Mouse (Mus musculus) limb, embryonic 10.5 days (tissue): ENCODE data around the gene Cpsf7. TPM values are rescaled to one million over a fixed set of nuclear protein-coding genes. Genes with fewer than 3 reads are reported as not detected.

ENCODE experiments used
- DNase-seq: peaks from one replicate; pipeline ENCODE4 v3.0.0-alpha.2; 2017; ENCODE audit warnings: low spot score
- H3K27ac ChIP-seq: fragments of 300-500 bp; sonication (generic); 2 replicates; pipeline ENCODE4 v1.5.1; 2016; ENCODE audit warnings: mild to moderate bottlenecking
- H3K27me3 ChIP-seq: fragments of 300-500 bp; sonication (generic); 2 replicates; pipeline ENCODE4 v1.6.1; 2016; ENCODE audit warnings: low read depth, mild to moderate bottlenecking; ENCODE audit not compliant: poor library complexity, severe bottlenecking
- H3K36me3 ChIP-seq: fragments of 300-500 bp; sonication (generic); 2 replicates; pipeline ENCODE4 v1.6.1; 2016; ENCODE audit warnings: mild to moderate bottlenecking, moderate library complexity
- H3K4me1 ChIP-seq: fragments of 300-500 bp; sonication (generic); 2 replicates; pipeline ENCODE4 v1.6.1; 2016
- H3K4me3 ChIP-seq: fragments of 300-500 bp; sonication (generic); 2 replicates; pipeline ENCODE4 v1.5.1; 2016; ENCODE audit warnings: mild to moderate bottlenecking, moderate library complexity
- H3K9me3 ChIP-seq: fragments of 300-500 bp; sonication (generic); replicated peaks from 2 replicates; pipeline ENCODE4 v1.6.1; 2016; ENCODE audit warnings: mild to moderate bottlenecking
- WGBS: fragments of 180-500 bp; shearing (Covaris S2); methylation state at CpG from one replicate; pipeline ENCODE4 v1.1.7; 2016; 5-methylcytosine and 5-hydroxymethylcytosine counted together
- polyA plus RNA-seq: library from polyadenylated mRNA; unstranded; fragments of >200 nt; fragmentation: Nextera tagmentation; extraction: Ambion mirVana; gene quantifications from 2 replicates; pipeline ENCODE4 v1.2.1, GENCODE M21; 2016

Cpsf7 gene
- polyA plus RNA-seq, 1 experiment from 2014 or later: 58.2 TPM

DNA sequence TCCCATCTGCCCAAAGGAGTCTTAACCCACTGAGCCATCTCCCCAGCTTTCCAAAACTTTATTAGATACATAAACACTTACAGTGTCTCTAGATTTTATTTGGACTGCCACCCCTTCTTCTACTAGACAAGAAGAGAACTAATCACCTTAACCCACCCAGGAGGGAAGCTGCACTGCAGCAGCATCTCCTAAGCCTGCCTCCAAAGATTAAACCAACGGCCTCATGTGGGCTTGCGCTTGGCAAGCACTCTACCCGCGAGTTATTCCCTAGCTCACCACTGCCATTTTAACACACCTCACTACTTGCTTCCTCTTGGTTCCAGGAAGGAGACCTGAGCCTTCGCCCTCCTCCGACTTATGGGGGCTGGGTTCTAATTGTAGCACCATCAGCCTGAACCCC, 39.2 kb downstream of the Cpsf7 start:
- WGBS: 83% methylated on average over 6 of the region's 6 CpGs
- DNase-seq: no peak
- Histone ChIP-seq H3K36me3 (peaks cover 6% of the 10 kb centered on the region; the same call in 1 of the 2 replicates), H3K4me1 (no peaks in the 10 kb centered on the region), H3K4me3 (no peak overlapping the region), H3K9me3 (no peaks in the 10 kb centered on the region), H3K27me3 (no peaks in the 10 kb centered on the region), H3K27ac (no peak overlapping the region)

DNA sequence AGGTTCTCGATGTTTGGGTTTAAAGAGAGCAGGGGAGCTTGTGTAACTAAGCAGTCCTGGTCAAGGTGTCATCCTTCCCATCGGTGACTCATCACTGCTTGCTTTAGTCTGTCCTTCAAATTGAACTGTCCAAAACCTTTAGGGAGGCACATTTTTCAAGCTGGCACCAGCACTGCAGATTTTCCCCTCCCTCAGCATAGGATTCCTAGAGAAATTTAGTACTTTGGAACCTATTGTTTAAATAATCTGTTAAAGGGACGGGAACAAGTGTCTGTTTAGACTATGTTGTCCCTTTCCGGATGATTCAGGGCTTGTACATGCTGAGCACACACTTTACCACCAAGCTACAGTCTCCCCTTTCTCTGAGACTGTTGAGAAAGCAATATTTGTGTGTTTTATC, 40.2 kb downstream of the Cpsf7 start:
- DNase-seq: no peak
- Histone ChIP-seq H3K27ac (no peak overlapping the region), H3K4me3 (no peak overlapping the region), H3K27me3 (no peaks in the 10 kb centered on the region), H3K36me3 (peaks cover 15% of the 10 kb centered on the region), H3K4me1 (no peaks in the 10 kb centered on the region), H3K9me3 (no peaks in the 10 kb centered on the region)
- WGBS: 88% methylated on average over 4 of the region's 4 CpGs

DNA sequence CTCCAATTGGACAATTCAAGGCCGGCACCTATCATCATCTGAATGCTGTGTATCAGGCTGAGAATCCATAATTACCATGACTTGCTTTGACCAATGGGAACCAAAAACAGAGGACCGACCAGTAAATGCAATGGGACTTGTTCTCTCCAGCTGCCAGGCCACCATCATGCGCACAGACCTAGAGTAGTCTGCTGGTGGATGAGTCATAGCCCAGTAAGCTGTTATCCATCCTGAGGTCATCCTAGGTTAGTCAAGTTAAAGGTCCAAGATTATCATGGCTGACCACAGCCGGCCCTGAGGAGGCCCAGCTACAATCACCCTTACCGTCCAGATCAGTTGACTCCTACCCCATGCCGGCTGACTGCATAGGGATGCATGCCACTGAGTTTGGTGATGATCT, 44.6 kb downstream of the Cpsf7 start:
- H3K4me1 ChIP-seq: no peaks in the 10 kb centered on the region
- DNase-seq: no peak
- no peak overlapping the region for H3K27ac ChIP-seq
- no peaks in the 10 kb centered on the region for H3K27me3 ChIP-seq
- peaks cover 59% of the 10 kb centered on the region for H3K36me3 ChIP-seq
- H3K4me3 ChIP-seq: no peak overlapping the region
- H3K9me3 ChIP-seq: no peaks in the 10 kb centered on the region
- 97% methylated on average over 6 of the region's 6 CpGs for WGBS

DNA sequence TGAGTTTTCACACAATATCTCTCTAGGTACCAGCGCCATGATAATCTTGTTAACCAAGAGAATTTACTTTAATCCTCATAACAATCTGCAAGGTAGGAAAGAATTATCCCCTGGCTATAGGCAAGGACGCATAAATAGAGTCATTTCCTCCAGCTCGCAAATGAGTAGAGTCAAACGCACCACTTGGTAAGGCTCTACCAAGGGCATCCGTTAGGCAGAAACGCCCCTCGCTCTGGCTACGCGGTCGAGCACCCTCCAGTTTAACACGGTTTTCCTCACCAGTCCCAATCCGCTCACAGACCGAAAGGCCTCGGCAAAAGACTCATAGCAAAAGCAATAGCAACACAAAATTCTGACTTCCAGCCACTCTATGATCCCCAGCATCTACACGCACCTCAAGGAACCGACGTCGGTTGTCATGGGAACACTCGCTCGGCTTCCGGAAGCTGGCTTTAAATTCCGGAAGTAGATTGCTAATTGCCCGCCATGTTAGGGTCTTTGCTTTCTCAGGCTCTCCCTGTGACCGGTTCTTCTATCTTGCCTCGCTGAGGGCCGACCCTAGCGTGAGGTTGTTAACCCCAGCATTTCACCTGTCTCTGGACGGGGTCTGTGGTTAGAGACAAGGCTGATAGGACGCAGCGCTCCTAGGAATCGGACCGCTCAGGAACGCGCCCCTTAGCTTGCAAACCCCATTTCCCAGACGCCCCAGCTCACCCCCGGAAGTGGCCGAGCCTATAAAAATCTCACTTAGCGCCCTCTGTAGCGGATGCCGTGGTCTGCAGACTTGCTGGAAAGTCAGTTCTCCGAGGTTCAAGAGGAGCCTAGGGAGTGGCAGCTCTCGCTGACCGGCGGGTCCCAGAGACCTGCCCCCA, 51.9 kb downstream of the Cpsf7 start, which contains the start of the genes Cyb561a3 and Tmem138:
TSS of gene Cyb561a3 (plus strand) at position 483 of the 872 bp plus-strand sequence.
TSS of gene Tmem138 (minus strand) at position 673 of the 872 bp plus-strand sequence.
- peaks cover 14% of the 10 kb centered on the region for H3K4me1 ChIP-seq
- DNase-seq: peak; percentile 93
- H3K27ac ChIP-seq: peak within 1 kb of the TSS; percentile 92
- peaks cover 34% of the 10 kb centered on the region for H3K36me3 ChIP-seq
- peak within 1 kb of the TSS; percentile 67 for H3K4me3 ChIP-seq
- no peaks in the 10 kb centered on the region for H3K9me3 ChIP-seq
- no peaks in the 10 kb centered on the region for H3K27me3 ChIP-seq
- under 1% methylated on average over 44 of the region's 44 CpGs for WGBS

DNA sequence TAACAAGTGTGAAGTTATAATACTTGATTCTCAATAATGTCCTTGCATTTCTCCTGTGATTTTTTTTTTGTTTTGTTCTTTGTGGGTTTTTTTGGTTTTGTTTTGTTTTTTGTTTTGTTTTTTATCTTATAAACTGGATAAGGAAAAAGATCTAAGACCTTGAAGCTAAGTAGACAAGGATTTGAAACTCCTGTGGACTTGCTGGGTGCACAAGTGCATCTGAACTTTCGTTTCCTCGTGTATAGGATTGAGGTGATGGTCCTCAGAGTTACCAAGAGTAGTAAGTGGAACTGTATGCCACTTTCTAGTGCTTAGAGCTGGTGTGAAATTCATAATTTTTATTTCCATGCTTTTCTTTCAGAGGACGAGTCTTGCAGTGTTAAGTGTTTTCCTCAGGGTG, 55.0 kb downstream of the Cpsf7 start:
- Histone ChIP-seq H3K4me1 (peaks cover 14% of the 10 kb centered on the region), H3K4me3 (no peak overlapping the region), H3K27me3 (no peaks in the 10 kb centered on the region), H3K27ac (no peak overlapping the region), H3K36me3 (peaks cover 9% of the 10 kb centered on the region), H3K9me3 (no peaks in the 10 kb centered on the region)
- 83% methylated on average over 3 of the region's 3 CpGs for WGBS
- DNase-seq: no peak

DNA sequence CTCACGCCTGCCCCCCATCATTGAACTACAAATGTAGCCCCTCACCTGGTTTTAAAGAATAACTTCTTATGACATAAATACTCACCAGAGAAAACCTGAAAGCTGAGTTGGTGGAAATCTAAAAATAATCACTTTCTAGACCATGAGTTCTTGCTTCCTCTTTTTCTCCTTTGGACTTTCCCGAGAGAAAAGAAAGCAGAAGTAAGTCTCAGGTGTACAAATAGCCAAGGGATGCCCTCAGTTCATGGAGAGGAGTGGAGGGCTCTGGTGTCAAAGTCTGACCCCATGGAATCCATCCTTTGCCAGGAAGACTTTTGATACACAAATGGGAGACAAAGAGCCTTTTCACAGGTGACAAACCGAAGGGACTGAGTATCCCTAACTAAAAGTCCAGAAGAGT, 55.7 kb downstream of the Cpsf7 start:
- 86% methylated on average over 3 of the region's 3 CpGs for WGBS
- Histone ChIP-seq H3K9me3 (no peaks in the 10 kb centered on the region), H3K27ac (no peak overlapping the region), H3K4me3 (no peak overlapping the region), H3K36me3 (peaks cover 8% of the 10 kb centered on the region), H3K4me1 (peaks cover 14% of the 10 kb centered on the region), H3K27me3 (no peaks in the 10 kb centered on the region)
- no peak for DNase-seq

DNA sequence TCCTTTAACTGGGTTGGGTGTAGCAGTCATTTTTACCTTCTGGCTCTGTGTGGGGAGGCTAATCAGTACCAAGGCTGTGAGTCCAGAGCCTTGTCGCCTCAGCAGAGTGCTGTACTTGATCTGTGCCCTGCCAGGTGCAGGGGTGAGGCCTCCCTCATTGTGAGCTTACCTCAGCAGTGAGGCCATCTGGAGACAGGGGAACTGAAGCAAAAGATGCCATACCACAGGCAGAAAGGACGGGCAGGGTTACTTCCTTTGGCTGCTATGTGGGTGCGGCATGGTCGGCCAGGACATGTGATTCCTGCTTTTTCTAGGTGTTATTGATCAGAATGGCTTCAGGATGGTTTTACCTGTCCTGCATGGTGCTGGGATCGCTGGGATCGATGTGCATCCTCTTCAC, 56.9 kb downstream of the Cpsf7 start:
- H3K27ac ChIP-seq: no peak overlapping the region
- peaks cover 8% of the 10 kb centered on the region; the same call in 1 of the 2 replicates for H3K4me1 ChIP-seq
- H3K9me3 ChIP-seq: no peaks in the 10 kb centered on the region
- H3K36me3 ChIP-seq: peaks cover 8% of the 10 kb centered on the region
- H3K27me3 ChIP-seq: no peaks in the 10 kb centered on the region
- DNase-seq: no peak
- WGBS: 88% methylated on average over 6 of the region's 6 CpGs
- H3K4me3 ChIP-seq: no peak overlapping the region

DNA sequence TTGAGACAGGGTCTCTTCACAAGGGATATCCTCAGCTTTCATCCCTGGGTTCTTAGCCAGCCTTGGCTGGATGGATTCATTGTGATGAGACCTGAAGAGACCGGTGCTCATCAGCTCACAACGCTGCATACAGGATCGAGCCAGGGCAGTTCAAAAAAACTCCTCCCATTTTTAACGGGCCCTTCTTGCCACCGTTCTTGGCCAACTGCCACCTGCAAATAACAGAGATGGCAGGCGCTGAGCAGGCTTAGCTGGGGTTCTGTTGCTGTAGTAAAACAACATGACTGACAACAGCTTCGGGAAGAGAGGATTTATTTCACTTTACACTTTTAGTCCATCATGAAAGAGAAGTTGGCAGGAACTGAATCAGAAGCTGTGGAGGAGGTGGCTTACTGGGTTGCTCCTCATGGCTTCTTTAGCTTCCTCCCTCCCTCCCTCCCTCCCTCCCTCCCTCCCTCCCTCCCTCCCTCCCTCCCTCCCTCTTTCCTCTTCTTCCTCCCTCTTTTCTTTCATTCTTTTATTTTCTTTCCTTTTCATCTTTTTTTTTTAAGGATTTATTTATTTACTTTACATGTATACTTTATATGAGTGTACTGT, 58.6 kb downstream of the Cpsf7 start:
- DNase-seq: no peak
- Histone ChIP-seq H3K4me1 (no peaks in the 10 kb centered on the region), H3K36me3 (peaks cover 17% of the 10 kb centered on the region), H3K27ac (no peak overlapping the region), H3K27me3 (no peaks in the 10 kb centered on the region), H3K4me3 (no peak overlapping the region), H3K9me3 (no peaks in the 10 kb centered on the region)
- WGBS: 77% methylated on average over 7 of the region's 7 CpGs

DNA sequence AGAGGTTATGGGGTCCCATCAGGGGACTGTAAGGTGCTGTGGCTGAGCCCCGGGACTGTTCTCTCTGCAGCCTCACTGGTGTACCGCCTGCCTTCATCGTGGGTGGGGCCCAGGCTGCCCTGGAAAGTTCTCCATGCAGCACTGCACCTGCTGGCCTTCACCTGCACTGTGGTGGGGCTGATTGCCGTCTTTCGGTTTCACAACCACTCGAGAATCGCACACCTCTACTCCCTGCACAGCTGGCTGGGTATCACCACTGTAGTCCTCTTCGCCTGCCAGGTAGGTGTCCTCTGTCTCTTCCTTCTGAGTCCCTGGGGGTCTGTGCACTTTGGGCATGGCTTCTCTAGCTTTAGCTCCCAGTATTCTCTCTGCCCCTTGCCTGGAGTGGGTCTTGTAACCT, 60.0 kb downstream of the Cpsf7 start:
- no peak overlapping the region for H3K27ac ChIP-seq
- H3K27me3 ChIP-seq: no peaks in the 10 kb centered on the region
- 86% methylated on average over 8 of the region's 8 CpGs for WGBS

DNA sequence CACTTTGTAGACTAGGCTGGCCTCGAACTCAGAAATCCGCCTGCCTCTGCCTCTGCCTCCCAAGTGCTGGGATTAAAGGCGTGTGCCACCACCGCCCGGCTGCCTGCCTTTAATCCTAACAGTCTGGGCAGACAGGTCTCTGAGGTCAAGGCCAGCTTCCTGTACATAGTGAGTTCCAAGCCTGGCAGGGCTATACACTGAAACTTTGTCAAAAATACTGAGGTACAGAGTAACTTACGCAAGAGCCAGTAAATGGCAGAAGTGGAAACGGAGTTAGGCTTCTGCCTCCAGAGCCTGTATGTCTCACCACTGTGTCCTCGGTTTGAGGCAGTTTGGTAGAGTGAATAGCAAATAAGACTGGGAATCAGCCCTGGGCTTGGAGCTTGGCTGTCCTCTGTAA, 62.2 kb downstream of the Cpsf7 start:
- H3K36me3 ChIP-seq: peaks cover 27% of the 10 kb centered on the region
- no peak overlapping the region for H3K4me3 ChIP-seq
- H3K27ac ChIP-seq: no peak overlapping the region
- 0 out of 2 replicates have a peak, but pooled peaks cover 2% of the 10 kb centered on the region for H3K4me1 ChIP-seq
- DNase-seq: no peak
- H3K9me3 ChIP-seq: no peaks in the 10 kb centered on the region
- no peaks in the 10 kb centered on the region for H3K27me3 ChIP-seq
- WGBS: 83% methylated on average over 8 of the region's 8 CpGs

More for the DNA sequence above, 60.0 kb downstream of the Cpsf7 start:
- Histone ChIP-seq H3K9me3 (no peaks in the 10 kb centered on the region), H3K4me3 (no peak overlapping the region), H3K4me1 (0 out of 2 replicates have a peak, but pooled peaks cover 2% of the 10 kb centered on the region), H3K36me3 (peaks cover 17% of the 10 kb centered on the region)
- DNase-seq: no peak

DNA sequence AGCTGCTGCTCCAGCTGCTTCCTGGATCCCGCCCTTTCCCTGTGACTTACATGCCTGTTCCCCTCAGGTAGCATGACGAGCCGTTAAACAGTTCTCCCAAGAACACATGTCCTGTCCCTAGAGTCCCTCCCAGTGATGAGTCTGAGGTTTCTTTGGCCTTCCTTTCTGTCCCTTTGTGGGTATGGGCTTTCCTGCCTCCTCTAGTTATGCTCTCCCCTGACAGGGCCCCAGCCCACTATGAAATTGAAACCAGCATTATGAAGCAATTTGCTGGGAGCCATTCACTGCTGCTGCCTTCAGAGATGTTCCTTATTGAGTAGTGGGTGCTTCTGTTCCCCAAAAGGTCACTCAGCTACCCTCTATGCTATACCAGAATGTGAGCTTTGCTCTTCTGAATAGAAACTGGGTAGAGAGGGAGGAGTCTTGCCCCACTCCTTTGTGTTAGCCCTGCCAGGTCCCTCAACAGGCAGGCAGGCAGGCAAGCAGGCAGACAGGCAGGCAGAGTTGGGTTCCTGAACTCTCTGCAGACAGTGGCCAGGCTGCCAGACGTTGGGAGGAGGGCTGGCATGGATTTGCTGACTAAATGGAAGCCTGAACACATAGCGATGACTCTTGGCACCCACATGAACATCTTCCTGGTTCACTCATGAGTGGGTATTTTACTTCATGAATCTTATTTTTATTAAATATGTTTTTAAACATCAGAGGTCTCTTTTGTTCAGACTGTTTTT, 64.2 kb downstream of the Cpsf7 start:
- Histone ChIP-seq H3K27ac (no peak overlapping the region), H3K9me3 (no peaks in the 10 kb centered on the region), H3K4me1 (0 out of 2 replicates have a peak, but pooled peaks cover 2% of the 10 kb centered on the region), H3K27me3 (no peaks in the 10 kb centered on the region), H3K36me3 (peaks cover 45% of the 10 kb centered on the region), H3K4me3 (no peak overlapping the region)
- 81% methylated on average over 5 of the region's 5 CpGs for WGBS
- DNase-seq: no peak

DNA sequence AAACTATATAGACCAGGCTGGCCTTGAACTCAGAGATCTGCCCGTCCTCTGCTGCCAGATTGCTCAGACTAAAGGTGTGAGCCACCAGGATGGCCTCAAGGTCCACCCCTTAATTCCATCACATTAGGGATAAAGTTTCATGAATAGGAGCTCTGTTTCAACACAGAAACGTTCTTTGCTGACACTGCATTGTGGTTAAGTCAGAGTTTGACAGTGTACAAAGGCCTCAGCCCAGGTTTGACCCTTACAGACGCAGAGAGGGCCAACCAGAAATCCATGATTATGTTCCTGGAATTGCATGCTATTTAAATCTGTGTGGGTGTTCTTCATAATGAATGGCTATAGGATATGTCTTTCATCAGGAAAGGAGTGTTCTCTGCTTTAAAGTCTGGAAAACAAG, 65.2 kb downstream of the Cpsf7 start:
- Histone ChIP-seq H3K4me3 (no peak overlapping the region), H3K27ac (no peak overlapping the region), H3K9me3 (no peaks in the 10 kb centered on the region), H3K4me1 (0 out of 2 replicates have a peak, but pooled peaks cover 2% of the 10 kb centered on the region), H3K36me3 (peaks cover 50% of the 10 kb centered on the region), H3K27me3 (no peaks in the 10 kb centered on the region)
- DNase-seq: no peak
- 80% methylated on average over 3 of the region's 3 CpGs for WGBS
